Comparison of ENCODE assay signal across 8 mouse cellular contexts in genomic region chr9:108094998-108095411, GRCm38 (mm10). TPM values are rescaled to one million over a fixed set of nuclear protein-coding genes. Genes with fewer than 3 reads are reported as not detected.
DNase-seq lines count a peak whose midpoint lies in the region; ATAC-seq and TF ChIP-seq lines count a peak whose summit lies in the region.

No protein-coding gene starts in this region.

- peaks cover 72% of the 10 kb centered on the region for H3K36me3 ChIP-seq in G1E (replicated peaks)
- H3K36me3 ChIP-seq in forebrain, embryonic 12.5 days (replicated peaks) = peaks cover 35% of the 10 kb centered on the region
- peaks cover 8% of the 10 kb centered on the region; the same call in 1 of the 2 replicates for H3K36me3 ChIP-seq in intestine, embryonic 16.5 days (ENCODE audit: control insufficient read depth, insufficient read depth, low read length)
- peaks cover 35% of the 10 kb centered on the region for H3K36me3 ChIP-seq in midbrain, embryonic 12.5 days

- peak overlapping the region; percentile 94 for H3K4me3 ChIP-seq in G1E (ENCODE audit: low read depth, low read length)
- peak overlapping the region; percentile 74 for H3K4me3 ChIP-seq in forebrain, embryonic 12.5 days (replicated peaks)
- H3K4me3 ChIP-seq in intestine, embryonic 16.5 days (ENCODE audit: low read length) = peak overlapping the region; percentile 80
- H3K4me3 ChIP-seq in midbrain, embryonic 12.5 days = peak overlapping the region; percentile 88

- WGBS in forebrain, embryonic 12.5 days = 0% methylated on average over 16 of the region's 16 CpGs
- under 1% methylated on average over 16 of the region's 16 CpGs for WGBS in intestine, embryonic 16.5 days
- under 1% methylated on average over 16 of the region's 16 CpGs for WGBS in midbrain, embryonic 12.5 days

- no peaks in the 10 kb centered on the region; the same call in 1 of the 2 replicates for H3K27me3 ChIP-seq in G1E (ENCODE audit: insufficient read depth, low read length)
- H3K27me3 ChIP-seq in forebrain, embryonic 12.5 days = no peaks in the 10 kb centered on the region
- H3K27me3 ChIP-seq in intestine, embryonic 16.5 days (replicated peaks; ENCODE audit: control insufficient read depth, insufficient read depth, low read length) = no peaks in the 10 kb centered on the region
- H3K27me3 ChIP-seq in midbrain, embryonic 12.5 days = no peaks in the 10 kb centered on the region

- H3K9me3 ChIP-seq in G1E (replicated peaks) = no peaks in the 10 kb centered on the region
- no peaks in the 10 kb centered on the region for H3K9me3 ChIP-seq in forebrain, embryonic 12.5 days
- H3K9me3 ChIP-seq in intestine, embryonic 16.5 days (ENCODE audit: control insufficient read depth, low read length) = no peaks in the 10 kb centered on the region
- H3K9me3 ChIP-seq in midbrain, embryonic 12.5 days = no peaks in the 10 kb centered on the region

- no peak for TF ChIP-seq CTCF in G1E (IDR thresholded peaks at IDR 0.05; ENCODE audit: low read depth, low read length)

- intact Hi-C loops in left cerebral cortex, postnatal 10 days (cut with DNase I) = loop anchor here (1.0 to 5.0 kb wide), 3 partner anchors 92 to 187 kb away; no protein-coding TSS in a partner anchor

- H3K4me1 ChIP-seq in G1E (ENCODE audit: insufficient read depth, low read depth, low read length) = peaks cover 84% of the 10 kb centered on the region
- H3K4me1 ChIP-seq in forebrain, embryonic 12.5 days = peaks cover 22% of the 10 kb centered on the region
- peaks cover 28% of the 10 kb centered on the region for H3K4me1 ChIP-seq in intestine, embryonic 16.5 days (ENCODE audit: control insufficient read depth, insufficient read depth, low read length)
- peaks cover 28% of the 10 kb centered on the region for H3K4me1 ChIP-seq in midbrain, embryonic 12.5 days

- DNase-seq in cerebellum, postnatal 25 days = peak; percentile 55 to 61
- DNase-seq in cerebellum, adult 9-10 months = no peak
- peak; percentile 66 for DNase-seq in G1E (ENCODE audit: low spot score)
- DNase-seq in left cerebral cortex, postnatal 10 days (ENCODE audit: extremely low spot score in 1 of 2, low spot score in 2 of 2) = no peak
- DNase-seq in left cerebral cortex, adult 18-20 months (ENCODE audit: low spot score in 2 of 2) = no peak

- peak overlapping the region; percentile 79 for H3K27ac ChIP-seq in forebrain, embryonic 12.5 days
- H3K27ac ChIP-seq in intestine, embryonic 16.5 days (ENCODE audit: low read length) = peak overlapping the region; percentile 87
- H3K27ac ChIP-seq in midbrain, embryonic 12.5 days (replicated peaks) = peak overlapping the region; percentile 52

- peak overlapping the region; percentile 81 for H3K9ac ChIP-seq in forebrain, embryonic 12.5 days
- peak overlapping the region; percentile 85 for H3K9ac ChIP-seq in intestine, embryonic 16.5 days (ENCODE audit: low read depth, low read length)
- peak overlapping the region; percentile 90 for H3K9ac ChIP-seq in midbrain, embryonic 12.5 days (replicated peaks)

- ATAC-seq in G1E (ENCODE audit: extremely low read depth, insufficient number of reproducible peaks, low FRiP score, poor library complexity, severe bottlenecking) = peak; percentile 43
- peak; percentile 10 for ATAC-seq in forebrain, embryonic 12.5 days (ENCODE audit: low FRiP score)
- ATAC-seq in intestine, embryonic 16.5 days = peak; percentile 73
- peak; percentile 14; the same call in 1 of the 2 replicates for ATAC-seq in midbrain, embryonic 12.5 days (ENCODE audit: low FRiP score, low read depth)

- peak overlapping the region; percentile 97 for H3K4me2 ChIP-seq in forebrain, embryonic 12.5 days
- H3K4me2 ChIP-seq in intestine, embryonic 16.5 days (ENCODE audit: low read depth, low read length) = peak overlapping the region; percentile 96
- peak overlapping the region; percentile 95 for H3K4me2 ChIP-seq in midbrain, embryonic 12.5 days (replicated peaks)

RNA-seq across cellular contexts. Expression of gene Apeh, which starts 0.6 kb away (rescaled TPM):
- total RNA-seq in G1E (2014; fragmentation: Nextera tagmentation) (65.0 and 148 TPM in 2 replicates), G1E (2017) (119 and 131 TPM in 2 replicates)
- polyA plus RNA-seq in G1E (2012) = 48.8 and 67.5 TPM in 2 replicates
- polyA plus RNA-seq in forebrain, embryonic 12.5 days (2016; fragmentation: Nextera tagmentation; extraction: Ambion mirVana) = 51.1 and 56.0 TPM in 2 replicates
- polyA plus RNA-seq in intestine, embryonic 16.5 days (2015; fragmentation: Nextera tagmentation; extraction: Ambion mirVana) = 105 and 109 TPM in 2 replicates
- polyA plus RNA-seq in midbrain, embryonic 12.5 days (2016; fragmentation: Nextera tagmentation; extraction: Ambion mirVana) = 63.2 and 70.2 TPM in 2 replicates
- total RNA-seq in left cerebral cortex, postnatal 10 days (2021) = 10 to 100 TPM; 30.7 to 41.3 TPM
- total RNA-seq in left cerebral cortex, adult 18-20 months (2021) = 10 to 100 TPM; 29.2 to 32.2 TPM

RNA-seq across cellular contexts. Expression of gene Rnf123, which starts 11.9 kb away (rescaled TPM):
- 104 and 255 TPM in 2 replicates for total RNA-seq in G1E (2014; fragmentation: Nextera tagmentation)
- total RNA-seq in G1E (2017) = 18.6 and 23.5 TPM in 2 replicates
- polyA plus RNA-seq in G1E (2012) = 39.5 and 74.5 TPM in 2 replicates
- polyA plus RNA-seq in forebrain, embryonic 12.5 days (2016; fragmentation: Nextera tagmentation; extraction: Ambion mirVana) = 36.9 and 41.2 TPM in 2 replicates
- polyA plus RNA-seq in intestine, embryonic 16.5 days (2015; fragmentation: Nextera tagmentation; extraction: Ambion mirVana) = 20.3 and 22.3 TPM in 2 replicates
- 41.2 and 43.4 TPM in 2 replicates for polyA plus RNA-seq in midbrain, embryonic 12.5 days (2016; fragmentation: Nextera tagmentation; extraction: Ambion mirVana)
- 10 to 100 TPM; 91.1 to 94.2 TPM for total RNA-seq in left cerebral cortex, postnatal 10 days (2021)
- 10 to 100 TPM; 83.8 to 86.7 TPM for total RNA-seq in left cerebral cortex, adult 18-20 months (2021)

RNA-seq across cellular contexts. Expression of gene Mst1, which starts 14.8 kb away (rescaled TPM):
- total RNA-seq in G1E (2014; fragmentation: Nextera tagmentation) (7.1 and 11.0 TPM in 2 replicates), G1E (2017) (16.6 and 17.9 TPM in 2 replicates)
- polyA plus RNA-seq in G1E (2012) = 6.7 and 8.4 TPM in 2 replicates
- 0.27 and 0.41 TPM in 2 replicates for polyA plus RNA-seq in forebrain, embryonic 12.5 days (2016; fragmentation: Nextera tagmentation; extraction: Ambion mirVana)
- polyA plus RNA-seq in intestine, embryonic 16.5 days (2015; fragmentation: Nextera tagmentation; extraction: Ambion mirVana) = 1.8 and 2.0 TPM in 2 replicates
- 0.14 TPM in 1 of 2 replicates, not detected in the other for polyA plus RNA-seq in midbrain, embryonic 12.5 days (2016; fragmentation: Nextera tagmentation; extraction: Ambion mirVana)
- not detected for total RNA-seq in left cerebral cortex, postnatal 10 days (2021)
- total RNA-seq in left cerebral cortex, adult 18-20 months (2021) = not detected

RNA-seq across cellular contexts. Expression of gene Amigo3, which starts 42.0 kb away (rescaled TPM):
- 0.63 TPM in 1 of 2 replicates, not detected in the other for total RNA-seq in G1E (2014; fragmentation: Nextera tagmentation)
- 1.7 and 2.0 TPM in 2 replicates for total RNA-seq in G1E (2017)
- polyA plus RNA-seq in G1E (2012) = 0.31 and 0.35 TPM in 2 replicates
- 3.6 and 3.8 TPM in 2 replicates for polyA plus RNA-seq in forebrain, embryonic 12.5 days (2016; fragmentation: Nextera tagmentation; extraction: Ambion mirVana)
- 3.2 and 4.2 TPM in 2 replicates for polyA plus RNA-seq in intestine, embryonic 16.5 days (2015; fragmentation: Nextera tagmentation; extraction: Ambion mirVana)
- polyA plus RNA-seq in midbrain, embryonic 12.5 days (2016; fragmentation: Nextera tagmentation; extraction: Ambion mirVana) = 3.2 and 4.6 TPM in 2 replicates
- 1 to 10 TPM; 1.8 to 2.0 TPM for total RNA-seq in left cerebral cortex, postnatal 10 days (2021)
- 1 to 10 TPM; 1.2 to 1.7 TPM for total RNA-seq in left cerebral cortex, adult 18-20 months (2021)

RNA-seq across cellular contexts. Expression of gene Gmppb, which starts 46.0 kb away (rescaled TPM):
- total RNA-seq in G1E (2014; fragmentation: Nextera tagmentation) = 7.2 and 8.5 TPM in 2 replicates
- total RNA-seq in G1E (2017) = 19.4 and 22.0 TPM in 2 replicates
- polyA plus RNA-seq in G1E (2012) = 5.1 and 6.6 TPM in 2 replicates
- polyA plus RNA-seq in forebrain, embryonic 12.5 days (2016; fragmentation: Nextera tagmentation; extraction: Ambion mirVana) = 18.2 and 19.3 TPM in 2 replicates
- polyA plus RNA-seq in intestine, embryonic 16.5 days (2015; fragmentation: Nextera tagmentation; extraction: Ambion mirVana) = 105 and 115 TPM in 2 replicates
- 17.3 and 18.2 TPM in 2 replicates for polyA plus RNA-seq in midbrain, embryonic 12.5 days (2016; fragmentation: Nextera tagmentation; extraction: Ambion mirVana)
- 10 to 100 TPM; 16.8 to 18.7 TPM for total RNA-seq in left cerebral cortex, postnatal 10 days (2021)
- 10 to 100 TPM; 18.1 to 20.2 TPM for total RNA-seq in left cerebral cortex, adult 18-20 months (2021)

Comparison
In these comparisons a context has a peak if more than half of its experiments do, and no peak if none do; other contexts are left out.
1. DNase-seq: peak in cerebellum, postnatal 25 days (2 of 2) and G1E (single experiment); none in cerebellum, adult 9-10 months (single experiment), left cerebral cortex, postnatal 10 days (0 of 2) and left cerebral cortex, adult 18-20 months (0 of 2).
2. ATAC-seq: peak in every context shown above with its lines; median percentile 73 in intestine, embryonic 16.5 days; 43 in G1E; 14 in midbrain, embryonic 12.5 days; 10 in forebrain, embryonic 12.5 days.
3. Peak in every context shown above with its lines, with median percentiles within 50 percentile points of each other: H3K4me3 ChIP-seq, H3K27ac ChIP-seq, H3K4me2 ChIP-seq and H3K9ac ChIP-seq.